Mouse (Mus musculus): ENCODE results near the gene Notch2.

The Notch2 gene

GRCm38 (mm10) chr3:97993920-97994545 is 19.3 kb upstream of the Notch2 start:
- DNase-seq (ENCODE audit: extremely low spot score, low spot score): no peak

GRCm38 (mm10) chr3:97994818-97995217 is 18.5 kb upstream of the Notch2 start:
- no peak for DNase-seq (ENCODE audit: extremely low spot score, low spot score)

- no peak for DNase-seq (ENCODE audit: extremely low spot score, low spot score)
These were observed 15.0 kb upstream of the Notch2 start for GRCm38 (mm10) chr3:97998349-97998748.

- DNase-seq (ENCODE audit: extremely low spot score, low spot score): no peak
These were observed 9.8 kb upstream of the Notch2 start for GRCm38 (mm10) chr3:98003558-98003957.

- DNase-seq (ENCODE audit: extremely low spot score, low spot score): no peak
These were observed 9.1 kb upstream of the Notch2 start for GRCm38 (mm10) chr3:98004231-98004630.

DNA sequence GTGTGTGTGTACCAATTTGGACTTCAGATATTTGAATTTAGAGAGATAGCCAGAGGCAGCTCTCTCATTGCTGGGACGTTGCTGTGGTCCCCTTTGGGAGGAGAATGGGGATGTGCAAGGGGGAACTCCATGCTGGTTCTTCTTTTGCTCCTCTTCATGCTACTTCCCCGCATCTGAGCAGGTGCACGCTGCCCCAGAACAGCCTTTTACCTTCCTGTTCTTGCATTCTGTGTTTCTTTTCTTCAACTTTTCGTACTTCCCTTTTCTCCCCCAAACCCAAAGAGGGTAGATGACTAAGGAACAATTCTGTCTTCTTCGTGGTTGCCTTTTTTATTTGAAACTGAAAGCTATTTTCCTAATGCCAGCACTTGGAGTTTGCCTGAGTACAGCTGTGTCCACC is 8.0 kb upstream of the Notch2 start:
- DNase-seq (ENCODE audit: extremely low spot score, low spot score): no peak

GRCm38 (mm10) chr3:98006046-98006691 is 7.2 kb upstream of the Notch2 start:
- DNase-seq (ENCODE audit: extremely low spot score, low spot score): no peak

DNA sequence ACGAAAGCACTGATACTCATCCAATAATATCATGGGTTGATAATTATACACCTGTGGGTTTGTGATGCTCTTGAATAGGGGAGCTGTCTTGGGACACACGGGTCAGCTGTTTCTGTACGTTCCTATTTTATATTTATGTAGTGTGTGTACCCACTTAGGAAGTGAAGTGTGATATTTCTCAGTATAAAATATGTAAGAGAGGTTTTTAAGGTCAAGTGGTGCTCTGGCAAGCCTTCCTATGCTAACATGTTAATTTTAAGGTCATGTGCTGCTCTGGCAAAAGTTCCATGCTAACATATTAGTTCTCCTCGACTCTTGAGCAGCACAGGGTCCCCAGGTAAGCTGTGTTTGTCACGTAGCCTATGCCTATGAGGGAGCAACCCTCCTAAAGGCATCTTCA is 6.4 kb upstream of the Notch2 start:
- DNase-seq (ENCODE audit: extremely low spot score, low spot score): no peak

GRCm38 (mm10) chr3:98008143-98008542 is 5.2 kb upstream of the Notch2 start:
- no peak for DNase-seq (ENCODE audit: extremely low spot score, low spot score)

DNA sequence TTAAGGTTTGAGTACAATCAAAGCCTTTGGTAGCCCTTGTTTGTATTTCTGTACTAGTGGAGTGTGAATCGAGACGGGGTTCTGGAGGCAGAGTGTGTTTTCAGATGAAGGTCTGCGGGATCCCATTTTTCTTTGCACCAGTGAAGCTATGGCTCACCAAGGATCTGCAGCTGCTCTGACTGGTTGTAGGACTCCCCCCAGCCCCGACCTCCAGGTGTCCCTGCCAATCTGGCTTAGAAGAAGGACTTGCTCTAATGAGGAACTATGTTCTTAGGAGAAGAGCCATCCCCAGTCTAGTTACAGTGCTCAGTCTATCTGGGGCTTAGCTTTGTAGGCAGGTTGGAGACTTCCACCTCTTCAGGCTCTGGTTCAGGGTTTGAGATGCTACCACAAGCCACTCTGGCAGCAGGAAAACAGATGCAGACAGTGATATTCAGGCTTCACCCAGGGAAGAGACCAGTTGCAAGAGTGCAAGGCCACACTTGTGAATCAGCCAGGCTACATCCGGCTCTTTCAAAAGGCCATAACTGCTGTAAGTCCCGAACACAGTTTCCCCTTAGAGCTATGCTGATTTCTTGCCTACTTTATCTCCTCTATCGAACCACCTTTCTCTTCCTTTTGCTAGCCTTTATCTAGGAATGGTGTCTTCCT is 4.0 kb upstream of the Notch2 start:
- DNase-seq (ENCODE audit: extremely low spot score, low spot score): no peak

GRCm38 (mm10) chr3:98013086-98013400 is 284 bp upstream of the Notch2 start:
- DNase-seq (ENCODE audit: extremely low spot score, low spot score): no peak

- no peak for DNase-seq (ENCODE audit: extremely low spot score, low spot score)
These were observed 2.2 kb downstream of the Notch2 start for GRCm38 (mm10) chr3:98015205-98016171.

DNA sequence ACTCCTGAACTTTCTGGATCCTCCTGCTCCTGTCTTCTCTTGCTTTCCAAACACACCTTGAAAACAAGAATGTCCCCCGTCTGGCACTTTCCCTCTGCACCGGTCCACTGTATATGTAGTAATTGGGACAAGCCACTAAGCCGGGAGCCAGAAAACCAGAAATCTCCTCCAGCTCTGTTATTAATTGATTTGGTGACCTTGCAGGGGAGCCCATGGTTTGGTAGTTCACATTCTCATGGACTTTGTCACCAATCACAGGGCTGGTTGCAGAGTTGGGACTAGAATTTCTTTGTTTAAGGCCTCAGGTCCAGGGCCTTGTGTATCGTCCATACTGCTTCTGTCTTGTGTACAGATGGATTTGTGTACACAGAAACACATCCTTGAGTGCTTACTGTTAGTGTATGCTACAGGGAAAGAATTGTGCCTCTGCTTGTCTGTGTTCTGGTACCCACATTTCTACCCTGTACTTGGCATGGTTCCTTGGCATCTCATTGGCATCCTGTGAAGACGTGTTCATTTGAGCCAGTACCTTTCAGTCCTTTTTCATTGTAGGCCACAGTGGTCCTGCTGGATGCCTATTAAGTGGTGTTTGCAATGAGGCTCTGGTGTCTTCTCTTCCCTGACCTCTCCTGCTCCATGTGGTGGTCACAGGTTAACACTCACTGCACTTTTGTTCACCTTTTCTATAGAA is 3.7 kb downstream of the Notch2 start:
- DNase-seq (ENCODE audit: extremely low spot score, low spot score): no peak

GRCm38 (mm10) chr3:98018187-98018586 is 4.9 kb downstream of the Notch2 start:
- no peak for DNase-seq (ENCODE audit: extremely low spot score, low spot score)

DNA sequence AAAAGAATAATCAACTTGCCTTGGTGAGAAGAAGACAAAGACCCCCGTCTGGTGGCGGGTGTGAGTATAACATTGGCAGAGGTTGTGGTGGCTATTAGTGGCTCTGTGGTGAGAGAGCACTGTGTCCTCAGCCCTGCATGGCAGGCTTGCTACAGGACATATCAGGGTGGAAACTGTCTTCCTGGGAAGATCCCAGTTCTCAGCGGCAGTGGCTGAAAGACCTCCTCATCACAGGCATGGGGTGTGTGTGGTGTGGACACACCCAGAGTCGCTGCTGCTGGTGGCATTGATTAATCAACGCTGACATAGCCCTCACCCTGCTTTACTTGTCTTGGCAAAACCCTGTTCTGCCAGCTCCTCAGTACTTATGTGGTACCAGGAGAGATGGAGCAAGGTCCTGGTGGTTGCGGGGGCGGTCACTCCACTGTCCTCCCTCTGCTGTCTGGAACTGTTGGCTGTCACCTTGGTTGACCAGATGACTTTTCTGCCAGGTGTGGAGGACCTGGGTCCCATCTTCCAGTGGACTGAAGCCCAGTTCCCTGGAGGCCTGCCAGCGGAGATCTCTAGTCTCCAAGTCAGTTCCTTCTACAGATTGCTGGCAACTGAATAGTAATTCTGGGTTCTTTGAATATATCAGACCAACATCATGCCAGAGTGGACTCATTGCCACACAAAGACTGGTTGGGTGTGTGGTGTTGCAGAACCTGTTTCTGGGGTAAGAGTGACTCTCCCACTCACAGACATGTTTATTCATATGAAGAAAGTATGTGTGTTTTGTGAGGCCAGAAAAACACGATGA is 7.3 kb downstream of the Notch2 start:
- DNase-seq (ENCODE audit: extremely low spot score, low spot score): no peak

DNA sequence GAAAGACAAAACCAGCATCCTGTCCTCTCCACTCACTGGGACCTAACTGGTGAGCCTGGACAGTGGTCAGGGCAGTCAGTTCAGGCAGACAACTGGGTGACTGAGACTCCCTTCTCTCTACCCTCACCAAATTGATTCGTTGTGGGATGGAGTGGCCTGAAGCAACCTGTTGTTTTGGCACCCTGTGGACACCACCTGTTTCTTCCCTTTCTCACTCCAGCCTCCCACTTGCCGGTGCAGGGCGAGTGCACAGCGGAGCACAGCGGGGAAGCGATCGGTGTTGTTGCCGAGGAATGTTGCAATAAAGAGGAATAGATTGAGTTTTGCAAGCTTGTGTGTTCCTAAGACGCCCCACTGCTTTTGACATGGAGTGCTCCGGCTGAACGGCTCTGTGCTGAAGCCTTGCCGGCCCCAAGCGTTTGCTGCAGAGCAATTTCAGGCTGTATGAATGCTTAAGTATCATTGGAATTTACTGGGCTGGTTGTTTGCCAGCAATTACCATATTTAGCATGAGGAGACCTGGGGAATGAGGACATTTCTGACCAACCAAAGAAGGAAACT is 11.0 kb downstream of the Notch2 start:
- peak; percentile 47 for DNase-seq (ENCODE audit: extremely low spot score, low spot score)

GRCm38 (mm10) chr3:98025521-98025920 is 12.2 kb downstream of the Notch2 start:
- DNase-seq (ENCODE audit: extremely low spot score, low spot score): no peak

- DNase-seq (ENCODE audit: extremely low spot score, low spot score): no peak
These were observed 12.9 kb downstream of the Notch2 start for GRCm38 (mm10) chr3:98025921-98026880.

DNA sequence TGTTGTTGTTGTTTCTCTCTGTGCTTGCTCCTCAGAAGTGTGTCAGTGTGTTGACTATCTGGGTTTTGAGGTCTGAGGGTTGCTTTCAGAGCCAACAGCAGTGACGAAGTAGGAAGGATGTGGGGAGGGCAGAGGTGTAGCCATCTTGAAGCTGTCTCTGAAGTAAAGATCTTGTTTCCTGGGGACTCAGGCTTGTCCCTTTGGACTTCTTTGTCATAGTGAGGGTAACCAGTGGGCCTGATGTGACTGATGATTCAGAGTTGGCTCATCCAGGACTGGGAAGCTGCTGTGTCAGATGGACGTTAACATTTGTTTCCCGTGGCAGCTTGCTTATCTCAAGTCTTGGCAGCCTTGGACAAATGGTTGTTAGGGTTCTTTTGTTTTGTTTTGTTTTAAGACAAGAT is 14.0 kb downstream of the Notch2 start:
- no peak for DNase-seq (ENCODE audit: extremely low spot score, low spot score)
